Mouse (Mus musculus): ENCODE data around the gene Slc50a1.

The Slc50a1 gene

GRCm38 (mm10) chr3:89260211-89260610 lies 10.2 kb downstream of the Slc50a1 start:
- no peak for DNase-seq

- DNase-seq = peak; percentile 57
These were observed 11.3 kb downstream of the Slc50a1 start, which contains the start of gene Dpm3 for GRCm38 (mm10) chr3:89259076-89259475. Dpm3 (plus strand) TSS chr3:89259358.

DNA sequence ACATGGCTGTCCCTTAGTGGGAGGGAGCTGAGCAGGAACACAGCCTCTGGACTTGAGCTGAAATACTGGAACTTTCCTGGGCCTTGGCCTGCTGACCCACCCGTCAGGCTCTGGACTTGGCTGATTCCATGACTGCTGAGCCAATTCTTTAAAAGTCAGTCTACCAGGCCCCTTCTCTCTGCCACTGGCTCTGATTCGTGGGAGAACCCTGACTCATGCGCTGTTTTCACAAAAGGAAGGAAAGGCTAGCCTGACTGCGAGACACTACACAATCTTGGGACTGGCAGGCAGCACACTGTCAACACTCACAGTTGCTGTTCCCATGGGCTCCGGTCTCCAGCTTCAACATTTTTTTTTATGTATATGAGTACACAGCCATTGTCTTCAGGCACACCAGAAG lies 14.2 kb downstream of the Slc50a1 start:
- DNase-seq = no peak

- DNase-seq = no peak
These were observed 15.4 kb downstream of the Slc50a1 start for GRCm38 (mm10) chr3:89254994-89255393.

- DNase-seq = no peak
These were observed 18.9 kb downstream of the Slc50a1 start for GRCm38 (mm10) chr3:89251365-89251895.

GRCm38 (mm10) chr3:89250435-89251040 lies 19.8 kb downstream of the Slc50a1 start:
- peak; percentile 55 for DNase-seq

GRCm38 (mm10) chr3:89247466-89247865 lies 22.9 kb downstream of the Slc50a1 start:
- DNase-seq = no peak

- peak; percentile 92 for DNase-seq
These were observed 23.9 kb downstream of the Slc50a1 start, which contains the start of gene Trim46 for GRCm38 (mm10) chr3:89246261-89247100. Trim46 (minus strand) TSS chr3:89246309.

GRCm38 (mm10) chr3:89245688-89246171 lies 24.6 kb downstream of the Slc50a1 start, which contains the start of gene Krtcap2:
Krtcap2 (plus strand) TSS chr3:89245966.
- DNase-seq = peak; percentile 85

DNA sequence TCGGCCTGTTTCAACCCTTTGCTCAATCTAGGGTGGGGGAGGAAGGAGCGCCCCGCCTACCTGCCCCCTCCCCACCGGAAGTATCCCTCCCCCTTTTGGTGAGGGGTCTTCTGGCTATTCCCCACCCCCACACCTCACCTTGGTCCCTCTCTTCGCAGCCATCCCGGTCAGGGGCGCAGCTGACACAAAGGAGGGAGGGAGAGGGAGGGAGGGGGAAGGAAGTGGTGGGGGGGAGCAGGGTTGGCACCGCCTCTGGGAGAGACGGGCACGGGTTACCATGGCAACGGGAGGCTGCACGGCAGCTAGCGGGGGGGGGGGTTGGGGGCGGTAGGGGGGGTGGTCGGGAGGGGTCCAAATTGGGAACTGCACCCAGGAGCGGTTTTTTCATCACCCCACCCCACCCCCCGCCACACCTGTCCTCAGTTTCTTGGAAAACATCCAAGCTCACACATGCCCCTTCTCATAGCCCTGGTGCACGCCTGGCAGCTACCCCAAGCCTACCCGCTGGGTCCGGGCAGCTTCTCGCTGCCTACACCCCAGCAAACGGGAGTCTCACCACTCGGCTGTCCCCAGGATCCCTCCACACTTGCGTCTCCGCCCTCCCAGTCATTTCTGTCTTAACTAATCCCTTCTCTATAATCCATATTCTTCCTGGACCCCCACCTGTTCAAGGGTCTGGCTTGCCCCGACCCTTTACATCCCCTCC lies 25.2 kb downstream of the Slc50a1 start:
- peak; percentile 72 for DNase-seq

DNA sequence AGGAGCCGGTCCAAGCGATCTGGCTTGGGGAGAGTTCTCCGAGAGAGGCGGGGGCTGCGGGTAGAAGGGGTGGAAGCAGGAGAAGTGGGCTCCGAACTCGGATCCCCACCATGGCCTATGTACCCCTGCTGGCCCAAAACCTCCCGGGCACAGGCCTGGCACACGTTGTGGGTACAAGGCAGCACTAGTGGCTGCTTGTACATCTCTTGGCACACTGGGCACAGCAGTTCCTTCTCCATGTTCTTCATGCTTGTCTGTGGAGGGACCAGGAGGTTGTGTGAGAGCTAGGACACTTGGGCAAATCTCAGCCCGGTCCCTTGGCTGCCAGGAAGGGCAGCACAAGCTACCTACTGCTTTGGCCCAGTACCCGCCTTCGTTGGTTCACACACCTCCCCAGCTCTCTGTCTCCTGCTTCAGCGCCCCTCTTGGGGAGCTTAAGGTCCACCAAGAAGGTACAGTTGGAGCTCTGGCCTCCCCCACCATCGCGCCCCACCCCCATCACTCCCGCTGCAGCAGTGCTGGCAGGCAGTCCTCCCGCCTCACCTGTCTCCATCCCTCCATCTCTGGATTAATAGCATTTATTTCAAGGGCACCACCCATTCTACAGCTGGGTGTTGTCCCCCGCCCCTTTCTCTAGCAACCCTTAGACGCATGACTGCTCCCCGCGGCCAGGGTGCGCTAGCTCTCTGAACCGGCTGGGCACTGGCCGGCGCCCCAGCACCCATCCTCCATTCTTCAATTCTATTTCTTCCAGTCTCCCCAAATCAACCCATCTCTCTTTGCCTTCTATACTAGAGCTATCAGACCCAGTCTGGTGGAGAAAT lies 26.0 kb downstream of the Slc50a1 start:
- DNase-seq = no peak

DNA sequence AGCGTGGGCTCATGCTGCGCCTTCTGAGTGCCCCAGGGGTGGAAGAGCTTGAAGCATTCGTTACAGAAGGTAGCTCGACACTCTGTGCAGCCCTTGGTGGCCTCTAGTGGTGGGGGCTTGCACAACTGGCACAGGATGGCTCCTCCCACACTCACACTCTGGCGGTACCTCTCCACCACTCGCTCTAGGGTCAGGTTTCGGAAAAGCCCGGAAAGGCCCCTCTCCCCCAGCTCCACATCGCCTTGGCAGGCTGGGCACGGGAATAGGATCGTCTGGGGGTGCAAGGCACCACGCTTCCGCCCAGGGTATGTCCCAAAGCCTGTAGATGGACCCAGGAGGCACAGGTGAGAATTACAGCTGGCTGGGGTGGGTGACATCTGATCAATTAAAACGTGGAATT lies 26.8 kb downstream of the Slc50a1 start:
- DNase-seq = no peak

DNA sequence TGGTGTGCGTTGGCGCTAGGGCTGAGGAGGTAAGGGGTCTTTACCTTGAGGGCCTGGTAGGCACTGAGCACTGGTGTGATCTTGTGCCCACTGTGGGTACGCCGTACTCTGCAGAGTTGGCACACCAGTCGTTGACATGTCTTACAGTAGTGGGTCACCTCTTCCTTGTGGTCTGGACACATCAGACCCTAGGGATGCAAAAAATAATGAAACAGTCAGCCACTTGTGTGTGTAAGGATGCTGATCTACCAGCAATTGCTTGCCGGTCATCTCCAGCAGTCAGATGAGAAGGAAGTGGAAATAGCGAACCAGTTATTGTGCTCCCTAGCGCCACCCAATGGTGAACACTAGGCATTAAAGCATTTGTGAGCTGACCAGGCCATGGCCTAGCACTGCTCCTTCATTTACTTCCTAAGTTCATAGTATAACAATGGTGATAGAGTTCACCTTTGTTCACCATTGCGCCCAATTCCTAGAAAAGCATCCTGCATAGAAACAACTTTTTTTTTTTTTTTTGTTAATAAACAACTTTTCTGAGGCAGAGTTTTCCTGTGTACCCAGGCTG lies 28.0 kb downstream of the Slc50a1 start:
- DNase-seq = no peak

DNA sequence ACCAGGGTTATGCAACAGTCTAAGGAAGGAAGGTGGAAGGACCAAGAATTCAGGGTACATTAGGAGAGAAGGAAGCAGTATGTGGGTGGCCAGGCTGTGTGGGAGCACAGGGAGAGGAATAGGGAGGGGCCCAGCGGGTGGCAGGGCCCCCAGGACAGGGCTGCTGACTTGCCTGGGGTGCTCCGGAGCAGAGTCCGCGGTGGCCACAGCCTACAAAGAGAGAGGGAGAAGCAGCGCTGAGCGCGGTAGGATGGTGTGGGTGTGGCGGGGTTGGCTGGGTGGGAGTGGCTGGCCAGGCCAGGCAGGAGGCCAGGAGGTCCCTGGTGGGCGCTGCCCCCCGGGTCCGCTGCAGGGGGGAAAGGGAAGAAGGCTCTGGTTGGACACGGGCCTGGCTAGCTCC lies 31.9 kb downstream of the Slc50a1 start:
- no peak for DNase-seq

DNA sequence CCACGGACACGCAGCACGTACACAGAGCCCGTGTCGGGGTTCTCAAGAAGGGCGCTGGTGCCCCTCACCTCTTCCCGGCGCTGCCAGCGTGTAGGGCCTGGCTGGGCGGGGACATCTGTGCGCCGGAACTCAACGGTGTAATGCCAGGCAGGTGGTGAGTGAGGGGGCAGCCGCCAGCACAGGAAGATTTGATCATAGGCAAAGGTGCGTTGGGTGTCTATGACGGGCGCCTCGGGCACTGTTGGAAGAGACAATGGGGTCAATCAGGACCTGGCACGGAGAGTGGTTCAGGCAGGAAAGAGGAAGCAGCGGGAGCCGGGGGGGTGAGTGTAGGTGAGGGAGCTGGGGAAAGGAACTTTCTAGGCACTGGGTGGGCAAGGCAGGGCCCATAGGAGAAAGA lies 32.7 kb downstream of the Slc50a1 start:
- no peak for DNase-seq

- peak; percentile 76 for DNase-seq
These were observed 33.9 kb downstream of the Slc50a1 start for GRCm38 (mm10) chr3:89236516-89236915.

DNA sequence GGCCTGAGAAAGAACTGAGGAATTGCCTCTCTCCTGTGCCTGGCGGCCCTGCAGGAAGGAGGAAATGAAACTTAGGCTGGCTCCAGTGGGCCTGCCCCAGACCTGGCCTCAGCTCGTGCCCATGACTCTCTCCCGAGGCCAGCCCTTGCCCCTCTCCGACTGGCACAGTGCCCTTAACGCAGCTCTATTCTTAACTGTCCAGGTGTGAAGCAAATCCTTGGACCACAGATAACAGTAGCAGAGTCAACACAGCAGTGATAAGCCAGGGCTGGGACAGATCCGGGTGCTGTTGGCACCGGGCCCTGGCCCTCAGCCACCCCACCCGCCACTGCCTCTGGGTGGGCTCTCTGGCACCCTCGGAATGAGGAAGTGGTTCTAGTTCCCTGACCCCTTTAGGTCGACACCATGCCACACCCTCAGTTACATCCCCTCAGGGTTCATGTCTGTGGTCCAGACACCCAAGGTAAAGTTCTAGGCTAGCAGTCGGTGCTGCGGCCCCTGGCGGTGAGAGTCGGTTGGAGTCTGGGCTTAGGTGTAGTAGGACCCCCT lies 36.7 kb downstream of the Slc50a1 start:
- DNase-seq = no peak

- DNase-seq = no peak
These were observed 37.8 kb downstream of the Slc50a1 start for GRCm38 (mm10) chr3:89232614-89233013.

- DNase-seq = no peak
These were observed 38.5 kb downstream of the Slc50a1 start for GRCm38 (mm10) chr3:89231772-89232275.

DNA sequence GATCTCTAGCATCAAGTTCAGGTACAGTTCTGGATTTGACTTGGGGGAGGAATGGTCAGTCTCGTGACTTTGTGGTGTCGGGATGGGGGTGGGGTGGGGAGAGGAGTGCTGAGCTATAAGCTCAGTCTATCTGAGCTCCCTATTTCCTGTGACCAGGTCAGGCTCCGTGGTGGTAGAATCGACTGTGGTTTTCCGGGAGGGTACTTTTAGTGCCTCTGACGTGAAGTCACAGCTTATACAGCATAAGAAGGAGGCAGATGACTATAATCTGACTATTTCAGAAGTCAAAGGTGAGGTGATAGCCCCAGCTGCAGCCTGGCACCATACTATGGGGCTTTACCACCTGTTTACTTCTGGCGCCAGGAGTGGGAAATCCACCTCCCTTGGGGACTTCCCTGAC lies 39.0 kb downstream of the Slc50a1 start:
- DNase-seq = no peak

DNA sequence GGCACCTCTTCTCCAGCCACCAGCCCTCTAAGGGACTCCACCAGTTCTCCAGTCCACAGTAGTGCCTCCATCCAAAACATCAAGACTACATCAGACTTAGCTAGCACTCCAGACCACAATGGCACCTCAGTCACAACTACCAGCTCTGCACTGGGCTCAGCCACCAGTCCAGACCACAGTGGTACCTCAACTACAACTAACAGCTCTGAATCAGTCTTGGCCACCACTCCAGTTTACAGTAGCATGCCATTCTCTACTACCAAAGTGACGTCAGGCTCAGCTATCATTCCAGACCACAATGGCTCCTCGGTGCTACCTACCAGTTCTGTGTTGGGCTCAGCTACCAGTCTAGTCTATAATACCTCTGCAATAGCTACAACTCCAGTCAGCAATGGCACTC lies 39.8 kb downstream of the Slc50a1 start:
- no peak for DNase-seq
